Mouse (Mus musculus): ENCODE results near the gene Ndufa11. TPM values are rescaled to one million over a fixed set of nuclear protein-coding genes. Genes with fewer than 3 reads are reported as not detected.
A peak's percentile ranks its signal among the peaks of the same experiment; 100 is the strongest.

Ndufa11 gene
- polyA plus RNA-seq, 1 experiment: 907 TPM

DNA sequence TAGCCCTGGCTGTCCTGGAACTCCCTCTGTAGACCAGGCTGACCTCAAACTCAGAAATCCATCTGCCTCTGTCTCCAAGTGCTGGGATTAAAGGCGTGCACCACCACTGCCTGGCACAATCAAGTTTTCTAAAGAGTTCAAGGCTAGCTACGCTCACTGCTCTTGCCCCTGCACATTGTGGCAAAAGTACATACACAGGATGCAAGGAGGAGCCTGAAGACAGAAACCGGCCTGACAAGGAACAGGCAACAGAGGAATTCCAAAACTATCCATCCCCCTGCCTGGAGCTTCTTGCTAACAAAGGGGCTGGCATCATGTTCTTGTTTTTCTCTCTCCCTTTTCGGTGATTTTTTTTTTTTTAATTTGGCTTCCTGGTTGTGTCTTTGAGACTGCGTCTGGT, 26.6 kb downstream of the Ndufa11 start:
- 51% methylated on average over 5 of the region's 5 CpGs for WGBS
- TF ChIP-seq POLR2A (IDR thresholded peaks at IDR 0.05; ENCODE audit: low read depth, low read length): no peak
- no peak for TF ChIP-seq CTCF (conservative IDR thresholded peaks at IDR 0.05; ENCODE audit: insufficient read depth, insufficient read length, low read depth, low read length)
- Histone ChIP-seq H3K27me3 (replicated peaks; ENCODE audit: control insufficient read depth, insufficient read depth, low read length) (no peaks in the 10 kb centered on the region), H3K4me3 (ENCODE audit: insufficient read depth, low read depth, low read length) (no peak overlapping the region), H3K27ac (ENCODE audit: insufficient read depth, low read depth, low read length) (no peak overlapping the region), H3K4me1 (ENCODE audit: control insufficient read depth, insufficient read depth, low read length) (no peaks in the 10 kb centered on the region), H3K36me3 (ENCODE audit: control insufficient read depth, insufficient read depth, low read length) (no peaks in the 10 kb centered on the region)
- DNase-seq: no peak

DNA sequence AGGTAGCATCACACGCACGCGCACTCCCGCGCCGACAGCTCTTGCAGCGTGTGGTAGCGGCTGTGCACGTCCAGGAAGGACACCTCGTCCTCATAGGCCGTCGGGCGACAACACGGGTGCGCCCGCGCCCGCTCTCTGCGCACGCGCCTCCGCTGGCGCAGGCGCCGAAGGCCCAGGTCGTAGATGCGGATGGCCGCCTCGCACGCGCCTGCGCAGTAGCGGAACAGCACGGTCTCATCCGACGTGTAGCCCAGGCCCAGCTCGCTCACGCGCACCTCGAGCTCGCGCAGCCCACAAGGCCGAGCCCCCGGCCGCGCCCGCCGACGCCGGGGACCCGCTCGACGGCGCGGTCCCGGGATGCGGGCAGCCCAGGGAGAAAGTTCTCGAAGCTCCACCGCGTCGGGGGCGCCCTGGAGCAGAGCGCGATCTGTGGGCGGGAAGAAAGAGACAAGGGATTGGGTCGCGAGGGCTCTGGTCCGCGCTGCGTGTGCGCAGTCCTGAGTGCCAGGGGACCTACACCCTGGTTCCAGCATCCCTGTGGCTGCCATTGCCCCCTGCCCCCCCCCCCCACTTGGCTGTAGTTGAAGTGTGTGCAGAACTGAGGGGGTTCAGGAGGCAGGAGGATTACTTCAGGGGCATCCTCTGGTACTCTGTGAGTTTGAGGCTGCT, 34.0 kb downstream of the Ndufa11 start:
- no peaks in the 10 kb centered on the region for H3K4me1 ChIP-seq (ENCODE audit: control insufficient read depth, insufficient read depth, low read length)
- peak overlapping the region; percentile 26; the same call in 1 of the 2 replicates for H3K4me3 ChIP-seq (ENCODE audit: insufficient read depth, low read depth, low read length)
- H3K27ac ChIP-seq (ENCODE audit: insufficient read depth, low read depth, low read length): no peak overlapping the region
- no peaks in the 10 kb centered on the region for H3K27me3 ChIP-seq (replicated peaks; ENCODE audit: control insufficient read depth, insufficient read depth, low read length)
- TF ChIP-seq POLR2A (IDR thresholded peaks at IDR 0.05; ENCODE audit: low read depth, low read length) (no peak), CTCF (conservative IDR thresholded peaks at IDR 0.05; ENCODE audit: insufficient read depth, insufficient read length, low read depth, low read length) (no peak)
- peak; percentile 62 for DNase-seq
- WGBS: 32% methylated on average over 71 of the region's 71 CpGs
- no peaks in the 10 kb centered on the region for H3K36me3 ChIP-seq (ENCODE audit: control insufficient read depth, insufficient read depth, low read length)

DNA sequence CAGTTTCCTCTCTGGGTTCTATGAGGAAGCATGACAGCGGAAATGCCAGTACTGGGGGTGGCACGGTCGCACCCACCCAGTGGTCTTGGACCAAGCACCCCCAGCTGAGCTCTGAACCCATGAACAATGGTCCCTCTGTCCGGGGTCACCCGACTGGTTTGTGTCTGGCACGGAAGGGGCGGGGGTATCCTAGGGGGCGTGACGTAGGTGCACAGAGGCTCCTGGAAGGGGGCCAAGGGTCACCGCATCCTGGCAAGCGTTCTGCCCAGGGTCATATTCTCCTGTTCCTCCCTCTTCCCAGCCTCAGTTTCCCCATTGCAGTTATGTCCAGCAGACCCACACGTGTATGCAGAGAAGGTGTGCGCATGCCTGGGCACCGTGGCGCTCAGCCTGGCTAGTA, 35.9 kb downstream of the Ndufa11 start:
- DNase-seq: no peak
- H3K36me3 ChIP-seq (ENCODE audit: control insufficient read depth, insufficient read depth, low read length): no peaks in the 10 kb centered on the region
- peaks cover 3% of the 10 kb centered on the region; the same call in 1 of the 2 replicates for H3K4me1 ChIP-seq (ENCODE audit: control insufficient read depth, insufficient read depth, low read length)
- TF ChIP-seq POLR2A (IDR thresholded peaks at IDR 0.05; ENCODE audit: low read depth, low read length) (no peak), CTCF (conservative IDR thresholded peaks at IDR 0.05; ENCODE audit: insufficient read depth, insufficient read length, low read depth, low read length) (no peak)
- H3K27ac ChIP-seq (ENCODE audit: insufficient read depth, low read depth, low read length): no peak overlapping the region
- 21% methylated on average over 15 of the region's 15 CpGs for WGBS
- no peak overlapping the region for H3K4me3 ChIP-seq (ENCODE audit: insufficient read depth, low read depth, low read length)
- no peaks in the 10 kb centered on the region for H3K27me3 ChIP-seq (replicated peaks; ENCODE audit: control insufficient read depth, insufficient read depth, low read length)

DNA sequence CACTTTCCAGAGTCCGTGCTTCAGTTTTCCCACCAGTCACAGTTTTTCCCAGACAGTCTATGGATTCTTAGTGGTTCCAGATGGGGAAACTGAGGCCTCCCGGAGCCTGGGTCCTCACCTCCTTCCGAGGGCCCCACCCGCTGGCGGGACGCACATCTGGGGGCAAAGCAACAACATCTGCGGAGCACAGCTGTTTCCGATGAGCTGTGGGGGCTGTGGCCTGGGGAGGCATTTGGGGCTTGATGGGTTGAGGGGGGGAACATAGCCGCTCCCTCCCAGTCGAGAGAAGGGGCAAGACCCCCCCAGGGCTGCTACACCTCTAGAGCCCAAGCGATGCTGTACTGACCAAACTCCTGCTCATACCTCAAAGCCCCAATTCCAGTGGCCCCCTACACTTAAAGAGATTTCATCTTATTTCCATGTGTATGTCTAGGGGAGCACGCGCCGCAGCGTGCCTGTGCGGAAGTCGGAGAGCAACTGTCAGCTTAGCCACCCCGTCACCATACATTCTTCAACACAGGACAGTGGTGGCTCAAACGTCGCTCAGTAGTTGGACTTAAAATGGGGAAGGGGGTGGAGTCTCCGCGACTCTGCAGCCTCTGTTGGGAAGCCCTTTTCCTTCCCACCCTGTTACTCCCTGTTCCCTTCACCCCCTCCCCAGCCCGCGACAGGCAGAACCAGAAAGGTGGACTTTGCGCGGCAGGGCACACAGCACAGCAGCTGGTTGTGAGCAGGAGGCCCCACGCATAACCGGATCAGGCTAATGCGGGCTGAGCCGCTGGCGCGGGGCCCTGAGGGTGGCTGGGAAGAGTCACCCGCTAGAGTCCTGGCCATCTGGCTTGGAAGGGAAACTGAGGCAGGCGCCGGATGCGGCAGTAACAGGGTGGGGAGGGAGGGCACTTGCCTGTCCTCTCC, 37.0 kb downstream of the Ndufa11 start:
- H3K4me1 ChIP-seq (ENCODE audit: control insufficient read depth, insufficient read depth, low read length): peaks cover 4% of the 10 kb centered on the region; the same call in 1 of the 2 replicates
- no peaks in the 10 kb centered on the region for H3K27me3 ChIP-seq (replicated peaks; ENCODE audit: control insufficient read depth, insufficient read depth, low read length)
- DNase-seq: peak; percentile 51
- no peak overlapping the region for H3K4me3 ChIP-seq (ENCODE audit: insufficient read depth, low read depth, low read length)
- TF ChIP-seq POLR2A (IDR thresholded peaks at IDR 0.05; ENCODE audit: low read depth, low read length) (no peak), CTCF (conservative IDR thresholded peaks at IDR 0.05; ENCODE audit: insufficient read depth, insufficient read length, low read depth, low read length) (no peak)
- 25% methylated on average over 36 of the region's 36 CpGs for WGBS
- no peak overlapping the region for H3K27ac ChIP-seq (ENCODE audit: insufficient read depth, low read depth, low read length)
- H3K36me3 ChIP-seq (ENCODE audit: control insufficient read depth, insufficient read depth, low read length): no peaks in the 10 kb centered on the region

GRCm38 (mm10) chr17:56756703-56757399, 39.3 kb downstream of the Ndufa11 start:
- H3K27ac ChIP-seq (ENCODE audit: insufficient read depth, low read depth, low read length): no peak overlapping the region
- H3K4me3 ChIP-seq (ENCODE audit: insufficient read depth, low read depth, low read length): peak overlapping the region; percentile 56
- no peaks in the 10 kb centered on the region for H3K36me3 ChIP-seq (ENCODE audit: control insufficient read depth, insufficient read depth, low read length)
- peak; percentile 44 for DNase-seq
- peaks cover 9% of the 10 kb centered on the region; the same call in 1 of the 2 replicates for H3K4me1 ChIP-seq (ENCODE audit: control insufficient read depth, insufficient read depth, low read length)
- TF ChIP-seq POLR2A (IDR thresholded peaks at IDR 0.05; ENCODE audit: low read depth, low read length) (no peak), CTCF (conservative IDR thresholded peaks at IDR 0.05; ENCODE audit: insufficient read depth, insufficient read length, low read depth, low read length) (peak; percentile 47)
- H3K27me3 ChIP-seq (replicated peaks; ENCODE audit: control insufficient read depth, insufficient read depth, low read length): no peaks in the 10 kb centered on the region
- WGBS: 2% methylated on average over 51 of the region's 51 CpGs

- Histone ChIP-seq H3K27ac (ENCODE audit: insufficient read depth, low read depth, low read length) (no peak within 1 kb of the TSS), H3K27me3 (replicated peaks; ENCODE audit: control insufficient read depth, insufficient read depth, low read length) (no peaks in the 10 kb centered on the region), H3K4me3 (ENCODE audit: insufficient read depth, low read depth, low read length) (peak within 1 kb of the TSS; percentile 56), H3K4me1 (ENCODE audit: control insufficient read depth, insufficient read depth, low read length) (peaks cover 11% of the 10 kb centered on the region; the same call in 1 of the 2 replicates), H3K36me3 (ENCODE audit: control insufficient read depth, insufficient read depth, low read length) (no peaks in the 10 kb centered on the region)
- no peak for TF ChIP-seq POLR2A (IDR thresholded peaks at IDR 0.05; ENCODE audit: low read depth, low read length)
- no peak for TF ChIP-seq CTCF (conservative IDR thresholded peaks at IDR 0.05; ENCODE audit: insufficient read depth, insufficient read length, low read depth, low read length)
- peak; percentile 94 for DNase-seq
- WGBS: under 1% methylated on average over 47 of the region's 48 CpGs
Measured at GRCm38 (mm10) chr17:56757416-56758123, 40.0 kb downstream of the Ndufa11 start, which contains the start of gene Nrtn. Gene Nrtn, minus strand, starts transcription at chr17:56757530.

All from kidney, adult 2 months (tissue).